Mouse (Mus musculus) brain, embryonic 14.5 days (tissue): ENCODE measurements around the gene Hivep1.

Experiments used
- CTCF ChIP-seq: fragments of 200-500 bp; IDR thresholded peaks from 2 replicates; pipeline ENCODE4 v1.5.1; 2012; ENCODE audit warnings: inconsistent platforms, mild to moderate bottlenecking, moderate library complexity, borderline replicate concordance; ENCODE audit not compliant: insufficient read depth, insufficient read length; ENCODE audit errors: extremely low read depth
- POLR2A ChIP-seq: fragments of 200-500 bp; IDR thresholded peaks from 2 replicates; pipeline ENCODE4 v1.6.1; 2012; ENCODE audit warnings: mild to moderate bottlenecking, inconsistent platforms, borderline replicate concordance; ENCODE audit not compliant: poor library complexity, insufficient read depth, insufficient read length, severe bottlenecking; ENCODE audit errors: extremely low read depth

- TF ChIP-seq POLR2A = no peak
- TF ChIP-seq CTCF = no peak
These were observed 25.8 kb downstream of the Hivep1 start for GRCm38 (mm10) chr13:42077629-42078028.
